8 mouse cellular contexts compared by ENCODE assay signal in the genomic region with DNA sequence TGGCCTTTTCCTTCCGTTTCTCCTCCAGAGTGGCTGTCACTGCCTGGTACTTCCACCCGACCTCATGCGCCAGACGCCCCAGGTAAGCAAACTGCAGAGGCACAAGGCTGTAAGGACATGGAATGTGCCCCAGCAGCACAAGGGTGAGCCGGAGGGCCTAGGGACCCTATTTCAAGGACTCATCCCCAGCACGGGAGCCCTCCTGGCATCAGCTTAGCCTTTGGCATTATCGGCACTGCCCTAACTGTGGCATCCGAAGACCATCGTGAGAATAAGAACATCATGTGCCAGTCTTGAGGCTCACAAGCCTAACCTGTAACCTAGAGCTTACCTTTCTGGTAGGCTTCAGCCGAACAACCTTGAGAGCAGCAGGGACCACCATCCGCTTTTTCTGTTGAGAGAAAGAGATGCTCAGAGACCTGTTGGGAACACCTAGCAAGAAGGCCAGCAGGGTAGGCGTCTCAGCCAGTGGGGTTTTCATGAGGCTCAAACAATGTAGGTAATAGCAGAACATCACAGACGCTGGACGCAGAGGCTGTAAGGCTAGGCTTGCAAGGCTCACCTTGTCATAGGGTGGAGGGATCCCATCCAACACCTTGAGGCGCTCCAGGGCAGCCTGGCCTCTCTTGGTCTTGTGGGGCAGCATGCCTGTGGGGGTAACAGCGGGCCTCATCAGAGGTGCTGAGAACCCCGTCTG. TPM values are rescaled to one million over a fixed set of nuclear protein-coding genes. Genes with fewer than 3 reads are reported as not detected.
DNase-seq lines count a peak whose midpoint lies in the region; ATAC-seq and TF ChIP-seq lines count a peak whose summit lies in the region.

No protein-coding gene starts in this region.

- peaks cover 49% of the 10 kb centered on the region for H3K4me1 ChIP-seq in heart, embryonic 12.5 days (replicated peaks)
- peaks cover 0 to 20% of the 10 kb centered on the region in 2 experiments; a peak in 2 of 4 replicates for H3K4me1 ChIP-seq in MEL (ENCODE audit: control insufficient read depth in 1 of 2, insufficient read depth in 2 of 2, low read length in 2 of 2)
- peaks cover 32% of the 10 kb centered on the region for H3K4me1 ChIP-seq in hindbrain, embryonic 14.5 days (replicated peaks; ENCODE audit: control insufficient read depth, insufficient read depth, low read length)
- peaks cover 62% of the 10 kb centered on the region for H3K4me1 ChIP-seq in midbrain, embryonic 13.5 days (replicated peaks)

- TF ChIP-seq POLR2A in MEL (IDR thresholded peaks at IDR 0.05; ENCODE audit: control insufficient read depth in 1 of 2, insufficient read depth in 1 of 2, low read depth in 1 of 2, low read length in 2 of 2, poor library complexity in 1 of 2): peak in 1 of 2 experiments; percentile 25; a peak in 2 of 4 replicates

- TF ChIP-seq EP300 in MEL (IDR thresholded peaks at IDR 0.05; ENCODE audit: low read depth in 1 of 2, low read length in 2 of 2): no peak

- ATAC-seq in heart, embryonic 12.5 days (ENCODE audit: insufficient number of reproducible peaks, low FRiP score): no peak
- no peak for ATAC-seq in hindbrain, embryonic 14.5 days (ENCODE audit: low FRiP score)
- no peak for ATAC-seq in midbrain, embryonic 13.5 days
- ATAC-seq in inflammation-experienced regulatory T-cells, adult 6 months: no peak

- no peaks in the 10 kb centered on the region for H3K9me3 ChIP-seq in heart, embryonic 12.5 days (replicated peaks)
- no peaks in the 10 kb centered on the region for H3K9me3 ChIP-seq in MEL (replicated peaks; ENCODE audit: insufficient read depth, low read length)
- H3K9me3 ChIP-seq in hindbrain, embryonic 14.5 days (ENCODE audit: control insufficient read depth, low read length): no peaks in the 10 kb centered on the region
- H3K9me3 ChIP-seq in midbrain, embryonic 13.5 days: no peaks in the 10 kb centered on the region

- peak overlapping the region; percentile 91 for H3K4me2 ChIP-seq in heart, embryonic 12.5 days
- H3K4me2 ChIP-seq in hindbrain, embryonic 14.5 days (replicated peaks): peak overlapping the region; percentile 69
- H3K4me2 ChIP-seq in midbrain, embryonic 13.5 days (replicated peaks): peak overlapping the region; percentile 75

- H3K27ac ChIP-seq in heart, embryonic 12.5 days (ENCODE audit: poor library complexity, severe bottlenecking): peak overlapping the region; percentile 90
- H3K27ac ChIP-seq in MEL (ENCODE audit: control insufficient read depth, low read depth, low read length): peak overlapping the region; percentile 93
- no peak overlapping the region for H3K27ac ChIP-seq in hindbrain, embryonic 14.5 days
- H3K27ac ChIP-seq in midbrain, embryonic 13.5 days: peak overlapping the region; percentile 83

- peaks cover 69% of the 10 kb centered on the region for H3K79me2 ChIP-seq in MEL (ENCODE audit: control insufficient read depth, insufficient read depth, low read length, poor library complexity)

- no peak for TF ChIP-seq RAD21 in MEL (IDR thresholded peaks at IDR 0.05; ENCODE audit: low read depth, low read length)

- peaks cover 45% of the 10 kb centered on the region for H3K36me3 ChIP-seq in heart, embryonic 12.5 days
- peaks cover 14 to 23% of the 10 kb centered on the region in 2 experiments for H3K36me3 ChIP-seq in MEL (ENCODE audit: control insufficient read depth in 1 of 2, insufficient read depth in 2 of 2, low read length in 2 of 2)
- peaks cover 50% of the 10 kb centered on the region for H3K36me3 ChIP-seq in hindbrain, embryonic 14.5 days (replicated peaks; ENCODE audit: control insufficient read depth, insufficient read depth)
- H3K36me3 ChIP-seq in midbrain, embryonic 13.5 days: peaks cover 45% of the 10 kb centered on the region

- DNase-seq in heart, postnatal 4 days: no peak
- peak; percentile 52 for DNase-seq in MEL (ENCODE audit: low read depth, low spot score)
- no peak for DNase-seq in hindbrain, embryonic 14.5 days (ENCODE audit: low spot score)
- no peak for DNase-seq in right cerebral cortex, adult 18-20 months
- no peak for DNase-seq in kidney, postnatal 25 days

- H3K9ac ChIP-seq in heart, embryonic 12.5 days: peak overlapping the region; percentile 99
- peak overlapping the region; percentile 97 for H3K9ac ChIP-seq in MEL (ENCODE audit: control insufficient read depth, low read depth, low read length, poor library complexity, severe bottlenecking)
- peak overlapping the region; percentile 97 for H3K9ac ChIP-seq in hindbrain, embryonic 14.5 days
- H3K9ac ChIP-seq in midbrain, embryonic 13.5 days (replicated peaks): peak overlapping the region; percentile 97

- H3K27me3 ChIP-seq in heart, embryonic 12.5 days (replicated peaks): no peaks in the 10 kb centered on the region
- no peaks in the 10 kb centered on the region for H3K27me3 ChIP-seq in MEL (ENCODE audit: control insufficient read depth in 1 of 2, insufficient read depth in 2 of 2, low read length in 2 of 2)
- no peaks in the 10 kb centered on the region for H3K27me3 ChIP-seq in hindbrain, embryonic 14.5 days (ENCODE audit: control insufficient read depth, insufficient read depth, low read length)
- H3K27me3 ChIP-seq in midbrain, embryonic 13.5 days: no peaks in the 10 kb centered on the region

- H3K4me3 ChIP-seq in heart, embryonic 12.5 days: peak overlapping the region; percentile 89
- H3K4me3 ChIP-seq in MEL (ENCODE audit: control insufficient read depth in 1 of 2, insufficient read depth in 1 of 2, low read depth in 2 of 2, low read length in 2 of 2): peak overlapping the region; percentile 87 to 91
- peak overlapping the region; percentile 81; the same call in 1 of the 2 replicates for H3K4me3 ChIP-seq in hindbrain, embryonic 14.5 days (replicated peaks; ENCODE audit: low read length)
- H3K4me3 ChIP-seq in midbrain, embryonic 13.5 days (replicated peaks): peak overlapping the region; percentile 65

- no peak for TF ChIP-seq CTCF in MEL (IDR thresholded peaks at IDR 0.05 in 2 of 3, conservative IDR thresholded peaks at IDR 0.05 in 1 of 3; ENCODE audit: control insufficient read depth in 1 of 3, insufficient read depth in 1 of 3, low read depth in 2 of 3, low read length in 3 of 3, poor library complexity in 1 of 3, severe bottlenecking in 1 of 3)

- WGBS in heart, embryonic 12.5 days: 79% methylated on average over 17 of the region's 17 CpGs
- WGBS in hindbrain, embryonic 14.5 days: 83% methylated on average over 17 of the region's 17 CpGs
- WGBS in midbrain, embryonic 13.5 days: 79% methylated on average over 17 of the region's 17 CpGs

RNA-seq across cellular contexts. Expression of gene Rps11, which starts 2.1 kb away (rescaled TPM):
- polyA plus RNA-seq in heart, embryonic 12.5 days (2016; fragmentation: Nextera tagmentation; extraction: Ambion mirVana): 1,003 and 1,022 TPM in 2 replicates
- total RNA-seq in heart, postnatal 4 days (2021): 100 to 1,000 TPM; 846 to 864 TPM
- total RNA-seq in MEL (2012; rRNA removed): 2,482 and 2,708 TPM in 2 replicates
- polyA plus RNA-seq in MEL (2012; ENCODE audit: insufficient read depth in 1 of 2, insufficient read length in 2 of 2, low read depth in 1 of 2, low replicate concordance in 2 of 2, missing spikeins in 1 of 2): 1,000 to 10,000 TPM; 3,189 to 5,434 TPM
- 767 and 952 TPM in 2 replicates for polyA plus RNA-seq in hindbrain, embryonic 14.5 days (2014; fragmentation: Nextera tagmentation; extraction: Ambion mirVana)
- 1,074 TPM in 2 replicates for polyA plus RNA-seq in midbrain, embryonic 13.5 days (2015; fragmentation: Nextera tagmentation; extraction: Ambion mirVana)
- 1,000 to 10,000 TPM; 3,557 to 4,924 (median 4,468) TPM for polyA plus RNA-seq in inflammation-experienced regulatory T-cells, adult 6 months (2017; shearing (Covaris generic))

RNA-seq across cellular contexts. Expression of gene Rpl13a, which starts 2.3 kb away (rescaled TPM):
- polyA plus RNA-seq in heart, embryonic 12.5 days (2016; fragmentation: Nextera tagmentation; extraction: Ambion mirVana): 868 and 880 TPM in 2 replicates
- total RNA-seq in heart, postnatal 4 days (2021): 1,000 to 10,000 TPM; 1,039 to 1,207 TPM
- total RNA-seq in MEL (2012; rRNA removed): 2,773 and 3,160 TPM in 2 replicates
- 1,000 to 10,000 TPM; 2,091 to 3,727 TPM for polyA plus RNA-seq in MEL (2012; ENCODE audit: insufficient read depth in 1 of 2, insufficient read length in 2 of 2, low read depth in 1 of 2, low replicate concordance in 2 of 2, missing spikeins in 1 of 2)
- polyA plus RNA-seq in hindbrain, embryonic 14.5 days (2014; fragmentation: Nextera tagmentation; extraction: Ambion mirVana): 725 and 835 TPM in 2 replicates
- 838 and 877 TPM in 2 replicates for polyA plus RNA-seq in midbrain, embryonic 13.5 days (2015; fragmentation: Nextera tagmentation; extraction: Ambion mirVana)
- 1,000 to 10,000 TPM; 6,216 to 8,178 (median 7,568) TPM for polyA plus RNA-seq in inflammation-experienced regulatory T-cells, adult 6 months (2017; shearing (Covaris generic))

RNA-seq across cellular contexts. Expression of gene Gm45713, which starts 9.7 kb away (rescaled TPM):
- polyA plus RNA-seq in heart, embryonic 12.5 days (2016; fragmentation: Nextera tagmentation; extraction: Ambion mirVana): 0.22 and 0.50 TPM in 2 replicates
- total RNA-seq in heart, postnatal 4 days (2021): not detected
- 0.69 and 3.9 TPM in 2 replicates for total RNA-seq in MEL (2012; rRNA removed)
- polyA plus RNA-seq in MEL (2012; ENCODE audit: insufficient read depth in 1 of 2, insufficient read length in 2 of 2, low read depth in 1 of 2, low replicate concordance in 2 of 2, missing spikeins in 1 of 2): not detected
- 0.22 TPM in 1 of 2 replicates, not detected in the other for polyA plus RNA-seq in hindbrain, embryonic 14.5 days (2014; fragmentation: Nextera tagmentation; extraction: Ambion mirVana)
- 0.24 TPM in 1 of 2 replicates, not detected in the other for polyA plus RNA-seq in midbrain, embryonic 13.5 days (2015; fragmentation: Nextera tagmentation; extraction: Ambion mirVana)
- polyA plus RNA-seq in inflammation-experienced regulatory T-cells, adult 6 months (2017; shearing (Covaris generic)): 1 to 10 TPM; 1.4 to 2.4 (median 1.6) TPM

RNA-seq across cellular contexts. Expression of gene Flt3l, which starts 9.9 kb away (rescaled TPM):
- 1.1 and 1.2 TPM in 2 replicates for polyA plus RNA-seq in heart, embryonic 12.5 days (2016; fragmentation: Nextera tagmentation; extraction: Ambion mirVana)
- 1 to 10 TPM; 1.5 to 2.1 TPM for total RNA-seq in heart, postnatal 4 days (2021)
- 9.5 and 13.0 TPM in 2 replicates for total RNA-seq in MEL (2012; rRNA removed)
- polyA plus RNA-seq in MEL (2012; ENCODE audit: insufficient read depth in 1 of 2, insufficient read length in 2 of 2, low read depth in 1 of 2, low replicate concordance in 2 of 2, missing spikeins in 1 of 2): 10 to 100 TPM in 1 of 2 experiments, not detected in 1; 35.4 TPM
- 1.7 and 1.8 TPM in 2 replicates for polyA plus RNA-seq in hindbrain, embryonic 14.5 days (2014; fragmentation: Nextera tagmentation; extraction: Ambion mirVana)
- 0.82 and 1.3 TPM in 2 replicates for polyA plus RNA-seq in midbrain, embryonic 13.5 days (2015; fragmentation: Nextera tagmentation; extraction: Ambion mirVana)
- polyA plus RNA-seq in inflammation-experienced regulatory T-cells, adult 6 months (2017; shearing (Covaris generic)): 100 to 1,000 TPM in 1 of 3 experiments, 10 to 100 TPM in 2; 70.2 to 108 (median 97.6) TPM

RNA-seq across cellular contexts. Expression of gene Fcgrt, which starts 22.6 kb away (rescaled TPM):
- polyA plus RNA-seq in heart, embryonic 12.5 days (2016; fragmentation: Nextera tagmentation; extraction: Ambion mirVana): 28.1 and 28.3 TPM in 2 replicates
- total RNA-seq in heart, postnatal 4 days (2021): 10 to 100 TPM; 35.3 to 41.1 TPM
- total RNA-seq in MEL (2012; rRNA removed): 0.26 and 0.27 TPM in 2 replicates
- 1 to 10 TPM in 1 of 2 experiments, not detected in 1; 1.7 TPM for polyA plus RNA-seq in MEL (2012; ENCODE audit: insufficient read depth in 1 of 2, insufficient read length in 2 of 2, low read depth in 1 of 2, low replicate concordance in 2 of 2, missing spikeins in 1 of 2)
- 37.7 and 40.5 TPM in 2 replicates for polyA plus RNA-seq in hindbrain, embryonic 14.5 days (2014; fragmentation: Nextera tagmentation; extraction: Ambion mirVana)
- 17.6 and 18.4 TPM in 2 replicates for polyA plus RNA-seq in midbrain, embryonic 13.5 days (2015; fragmentation: Nextera tagmentation; extraction: Ambion mirVana)
- polyA plus RNA-seq in inflammation-experienced regulatory T-cells, adult 6 months (2017; shearing (Covaris generic)): 1 to 10 TPM in 2 of 3 experiments, under 1 TPM in 1; 0.81 to 3.0 (median 1.8) TPM
